Mouse (Mus musculus) cerebellum, postnatal 14 days (tissue): ENCODE results near the gene Slc25a29.

Experiments
- DNase-seq, 2 experiments: peaks; one replicate each; pipeline ENCODE4 v3.0.0; 2021; ENCODE audit warnings: mixed read lengths in 2 of 2

The Slc25a29 gene

GRCm38 (mm10) chr12:108793453-108793941 lies 42.2 kb downstream of the Slc25a29 start:
- peak; percentile 59 to 64 for DNase-seq

- peak; percentile 98 to 99 for DNase-seq
Observed at GRCm38 (mm10) chr12:108792546-108793452, 42.9 kb downstream of the Slc25a29 start, which contains the start of gene Yy1. Gene Yy1, plus strand, starts transcription at chr12:108792973.

- DNase-seq = peak; percentile 87 to 91
Observed at GRCm38 (mm10) chr12:108792152-108792545, 43.5 kb downstream of the Slc25a29 start.

- DNase-seq = no peak
Observed at GRCm38 (mm10) chr12:108787329-108787728, 48.4 kb downstream of the Slc25a29 start.

- DNase-seq = no peak
Observed at GRCm38 (mm10) chr12:108785161-108785560, 50.5 kb downstream of the Slc25a29 start.

GRCm38 (mm10) chr12:108780108-108780877 lies 55.4 kb downstream of the Slc25a29 start:
- no peak for DNase-seq
